Mouse (Mus musculus) myocyte (in vitro differentiated cells): ENCODE results near the gene Syt11.

ENCODE experiments used
- CEBPB ChIP-seq: IDR thresholded peaks from 2 replicates; pipeline ENCODE4 v1.6.1; 2011; ENCODE audit warnings: mild to moderate bottlenecking, moderate library complexity; ENCODE audit not compliant: poor library complexity, insufficient read depth, severe bottlenecking
- E2F4 ChIP-seq: IDR thresholded peaks from one replicate; pipeline ENCODE4 v1.6.1; 2011; ENCODE audit warnings: mild to moderate bottlenecking, control low read depth, moderate library complexity; ENCODE audit not compliant: insufficient read depth
- MAX ChIP-seq: IDR thresholded peaks from one replicate; pipeline ENCODE4 v1.6.1; 2011; ENCODE audit warnings: low read depth, mild to moderate bottlenecking, control low read depth
- MYOD1 ChIP-seq, 3 experiments: IDR thresholded peaks; one replicate each; pipeline ENCODE4 v1.6.1; 2011; ENCODE audit warnings: control low read depth in 2 of 3, low read depth in 2 of 3, mild to moderate bottlenecking in 2 of 3, moderate library complexity in 1 of 3; ENCODE audit not compliant: insufficient read length in 2 of 3, control insufficient read depth in 1 of 3
- MYOG ChIP-seq, 3 experiments: IDR thresholded peaks; one replicate each; pipeline ENCODE4 v1.6.1; 2011; ENCODE audit warnings: control low read depth in 2 of 3, low read depth in 2 of 3, mild to moderate bottlenecking in 2 of 3; ENCODE audit not compliant: insufficient read length in 2 of 3, control insufficient read depth in 1 of 3, insufficient read depth in 1 of 3
- POLR2A ChIP-seq: IDR thresholded peaks from one replicate; pipeline ENCODE4 v1.6.1; 2011; ENCODE audit warnings: low read depth, mild to moderate bottlenecking, control low read depth, moderate library complexity; ENCODE audit not compliant: insufficient read length
- POLR2AphosphoS2 ChIP-seq: IDR thresholded peaks from one replicate; pipeline ENCODE4 v1.6.1; 2011; ENCODE audit warnings: low read depth, control low read depth; ENCODE audit not compliant: insufficient read length
- REST ChIP-seq: IDR thresholded peaks from one replicate; pipeline ENCODE4 v1.6.1; 2011; ENCODE audit warnings: mild to moderate bottlenecking, control low read depth, moderate library complexity; ENCODE audit not compliant: insufficient read depth, insufficient read length
- SRF ChIP-seq: IDR thresholded peaks from one replicate; pipeline ENCODE4 v1.6.1; 2011; ENCODE audit warnings: low read depth; ENCODE audit not compliant: control insufficient read depth, insufficient read length
- TCF12 ChIP-seq: IDR thresholded peaks from one replicate; pipeline ENCODE4 v1.6.1; 2011; ENCODE audit warnings: mild to moderate bottlenecking, control low read depth; ENCODE audit not compliant: poor library complexity, insufficient read depth, severe bottlenecking
- USF1 ChIP-seq: IDR thresholded peaks from one replicate; pipeline ENCODE4 v1.6.1; 2011; ENCODE audit warnings: low read depth, mild to moderate bottlenecking, control low read depth, moderate library complexity

GRCm38 (mm10) chr3:88713709-88714108 is 61.3 kb downstream of the Syt11 start:
- TF ChIP-seq USF1 (no peak), POLR2A (no peak), MAX (no peak), TCF12 (no peak), POLR2AphosphoS2 (no peak), MYOD1 (IDR thresholded peaks at IDR 0.05; ENCODE audit: control insufficient read depth in 1 of 3, insufficient read length in 2 of 3, low read depth in 2 of 3) (no peak), E2F4 (no peak), REST (no peak), SRF (no peak), CEBPB (no peak), MYOG (IDR thresholded peaks at IDR 0.05; ENCODE audit: control insufficient read depth in 1 of 3, insufficient read depth in 1 of 3, insufficient read length in 2 of 3, low read depth in 2 of 3) (no peak)
